Mouse (Mus musculus) midbrain, embryonic 15.5 days (tissue): ENCODE results near the gene Gm815. TPM values are rescaled to one million over a fixed set of nuclear protein-coding genes. Genes with fewer than 3 reads are reported as not detected.

Experiments used
- ATAC-seq: fragments of 200-750 bp; cut with Nextera tagmentation; replicated peaks from 2 replicates; pipeline ENCODE4 v1.8.0; 2017; ENCODE audit warnings: moderate TSS enrichment
- H3K27ac ChIP-seq: fragments of 300-500 bp; sonication (generic); 2 replicates; pipeline ENCODE4 v1.5.1; 2015; ENCODE audit warnings: mild to moderate bottlenecking, inconsistent platforms
- H3K27me3 ChIP-seq: fragments of 300-500 bp; sonication (generic); replicated peaks from 2 replicates; pipeline ENCODE4 v1.6.1; 2015; ENCODE audit warnings: inconsistent platforms
- H3K36me3 ChIP-seq: fragments of 300-500 bp; sonication (generic); replicated peaks from 2 replicates; pipeline ENCODE4 v1.6.1; 2015; ENCODE audit warnings: inconsistent platforms
- H3K4me1 ChIP-seq: fragments of 300-500 bp; sonication (generic); 2 replicates; pipeline ENCODE4 v1.6.1; 2015; ENCODE audit warnings: inconsistent platforms
- H3K4me2 ChIP-seq: fragments of 300-500 bp; sonication (generic); 2 replicates; pipeline ENCODE4 v1.6.1; 2015; ENCODE audit warnings: inconsistent platforms, mild to moderate bottlenecking, moderate library complexity
- H3K4me3 ChIP-seq: fragments of 300-500 bp; sonication (generic); 2 replicates; pipeline ENCODE4 v1.5.1; 2015; ENCODE audit warnings: mild to moderate bottlenecking, inconsistent platforms
- H3K9ac ChIP-seq: fragments of 300-500 bp; sonication (generic); 2 replicates; pipeline ENCODE4 v1.6.1; 2015; ENCODE audit warnings: mild to moderate bottlenecking, inconsistent platforms
- H3K9me3 ChIP-seq: fragments of 300-500 bp; sonication (generic); 2 replicates; pipeline ENCODE4 v1.6.1; 2016; ENCODE audit warnings: inconsistent platforms
- WGBS: fragments of 180-500 bp; shearing (Covaris S2); methylation state at CpG from one replicate; pipeline ENCODE4 v1.1.7; 2015; ENCODE audit warnings: mixed read lengths; 5-methylcytosine and 5-hydroxymethylcytosine counted together
- polyA plus RNA-seq: library from polyadenylated mRNA; unstranded; fragments of >200 nt; fragmentation: Nextera tagmentation; extraction: Ambion mirVana; gene quantifications from 2 replicates; pipeline ENCODE4 v1.2.1, GENCODE M21; 2015

The Gm815 gene
- polyA plus RNA-seq, 1 experiment from 2014 or later, result not detected

DNA sequence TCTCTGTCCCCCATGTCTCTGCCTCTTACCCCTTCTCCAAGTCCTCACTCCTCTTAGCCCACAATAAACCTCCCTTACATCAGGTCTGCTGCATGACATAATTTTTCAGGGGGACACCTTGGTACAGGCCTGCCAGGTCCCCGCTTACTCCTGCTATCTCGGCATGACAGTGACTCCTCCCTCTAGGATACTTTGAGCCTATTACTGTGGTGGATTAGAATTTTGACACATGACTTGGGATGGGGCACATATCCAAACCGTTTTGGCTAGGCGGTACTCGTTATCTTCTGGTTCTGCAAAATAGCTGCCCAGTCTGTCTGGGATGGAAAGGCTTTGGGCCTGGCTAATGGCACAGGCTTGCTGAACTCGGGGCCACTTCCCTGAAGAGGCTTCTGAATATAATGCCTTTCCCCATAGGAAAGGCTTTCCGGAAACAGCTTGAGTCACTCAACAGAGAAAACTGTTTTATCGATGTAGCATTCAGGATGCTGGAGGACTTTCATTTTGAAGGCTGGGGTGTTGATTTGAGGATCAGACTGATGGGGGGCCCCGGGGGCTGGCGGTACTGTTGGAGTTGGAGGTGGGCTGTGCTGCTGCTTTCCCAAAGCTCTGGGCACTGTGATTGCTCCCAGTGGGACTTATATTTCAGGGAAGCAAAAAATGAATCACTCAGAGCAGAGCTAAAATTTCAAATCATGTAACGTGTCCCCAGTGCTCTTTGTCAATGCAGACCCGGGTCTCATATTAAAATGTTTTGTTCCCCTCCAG lies 27.1 kb upstream of the Gm815 start:
- Histone ChIP-seq H3K9me3 (no peaks in the 10 kb centered on the region), H3K4me3 (no peak overlapping the region), H3K27me3 (no peaks in the 10 kb centered on the region), H3K4me1 (peaks cover 17% of the 10 kb centered on the region), H3K36me3 (no peaks in the 10 kb centered on the region), H3K27ac (peak overlapping the region; percentile 69), H3K4me2 (peak overlapping the region; percentile 8; the same call in 1 of the 2 replicates), H3K9ac (no peak overlapping the region)
- 48% methylated on average over 12 of the region's 12 CpGs for WGBS
- ATAC-seq, result peak; percentile 53

DNA sequence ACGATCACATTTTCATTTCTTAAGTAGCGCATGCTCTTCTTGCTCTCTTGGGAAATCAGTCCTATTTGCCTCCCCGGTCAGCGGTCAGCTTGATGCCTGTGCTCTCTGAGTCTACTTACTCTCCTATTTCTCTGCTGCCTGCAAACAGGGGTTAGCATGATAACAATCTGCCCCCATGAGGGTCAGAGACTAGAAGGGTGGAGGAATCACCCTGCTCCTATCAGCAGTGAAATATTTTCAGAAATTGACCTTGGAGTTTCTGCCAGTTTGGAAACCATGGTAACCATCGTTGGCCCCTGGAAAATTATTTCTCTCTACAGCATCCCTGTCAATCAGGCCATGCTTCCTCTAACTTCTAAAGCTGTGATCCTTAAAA lies 26.5 kb upstream of the Gm815 start:
- Histone ChIP-seq H3K4me2 (peak overlapping the region; percentile 8; the same call in 1 of the 2 replicates), H3K9ac (no peak overlapping the region)
- ATAC-seq, result peak; percentile 74

GRCm38 (mm10) chr19:26863662-26864061 lies 22.0 kb upstream of the Gm815 start:
- H3K4me2 ChIP-seq, result no peak overlapping the region
- no peak overlapping the region for H3K27ac ChIP-seq
- peaks cover 24% of the 10 kb centered on the region for H3K4me1 ChIP-seq
- no peaks in the 10 kb centered on the region for H3K9me3 ChIP-seq
- H3K9ac ChIP-seq, result no peak overlapping the region
- H3K36me3 ChIP-seq, result no peaks in the 10 kb centered on the region
- no peaks in the 10 kb centered on the region for H3K27me3 ChIP-seq
- peak; percentile 62 for ATAC-seq
- H3K4me3 ChIP-seq, result no peak overlapping the region
- 61% methylated on average over 5 of the region's 5 CpGs for WGBS

More for the DNA sequence above, 26.5 kb upstream of the Gm815 start:
- Histone ChIP-seq H3K27ac (peak overlapping the region; percentile 69), H3K36me3 (no peaks in the 10 kb centered on the region), H3K4me1 (peaks cover 20% of the 10 kb centered on the region), H3K4me3 (no peak overlapping the region), H3K27me3 (no peaks in the 10 kb centered on the region), H3K9me3 (no peaks in the 10 kb centered on the region)
- WGBS, result 26% methylated on average over 5 of the region's 5 CpGs

GRCm38 (mm10) chr19:26864975-26865690 lies 20.5 kb upstream of the Gm815 start:
- H3K27me3 ChIP-seq, result no peaks in the 10 kb centered on the region
- no peak overlapping the region for H3K9ac ChIP-seq
- 40% methylated on average over 15 of the region's 15 CpGs for WGBS
- 0 out of 2 replicates have a peak, but pooled peaks have one; percentile 17 for ATAC-seq
- 0 out of 2 replicates have a peak overlapping the region, but pooled peaks have one; percentile 45 for H3K27ac ChIP-seq
- no peak overlapping the region for H3K4me3 ChIP-seq
- peaks cover 21% of the 10 kb centered on the region for H3K4me1 ChIP-seq
- H3K4me2 ChIP-seq, result no peak overlapping the region
- no peaks in the 10 kb centered on the region for H3K36me3 ChIP-seq
- no peaks in the 10 kb centered on the region for H3K9me3 ChIP-seq

DNA sequence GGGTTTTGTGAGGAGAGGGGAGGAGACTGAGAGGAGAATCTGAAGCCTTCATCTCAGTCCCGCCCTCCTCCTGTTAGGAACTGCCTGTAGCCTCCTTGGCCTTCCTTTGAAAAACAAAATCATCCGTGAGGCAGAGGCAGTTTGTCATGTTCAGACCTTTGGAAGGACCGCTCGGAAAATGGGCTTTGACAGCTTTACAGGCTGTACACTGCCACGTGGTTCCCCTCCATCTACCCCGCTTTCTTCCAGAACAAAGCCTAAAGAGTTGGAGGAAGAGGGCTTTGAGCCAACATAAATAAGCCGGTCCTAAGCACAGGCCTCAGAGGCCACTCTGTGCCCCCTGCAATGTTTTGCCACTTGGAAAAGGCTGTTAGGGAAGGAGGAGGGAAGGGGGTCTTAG lies 19.9 kb upstream of the Gm815 start:
- no peaks in the 10 kb centered on the region for H3K36me3 ChIP-seq
- 15% methylated on average over 7 of the region's 7 CpGs for WGBS
- H3K27ac ChIP-seq, result peak overlapping the region; percentile 45
- no peak overlapping the region for H3K4me2 ChIP-seq
- no peaks in the 10 kb centered on the region for H3K9me3 ChIP-seq
- no peak overlapping the region for H3K4me3 ChIP-seq
- ATAC-seq, result peak; percentile 68
- H3K9ac ChIP-seq, result no peak overlapping the region
- H3K27me3 ChIP-seq, result no peaks in the 10 kb centered on the region
- H3K4me1 ChIP-seq, result peaks cover 25% of the 10 kb centered on the region

- Histone ChIP-seq H3K4me2 (no peak overlapping the region), H3K27ac (no peak overlapping the region), H3K4me3 (no peak overlapping the region), H3K36me3 (no peaks in the 10 kb centered on the region), H3K27me3 (no peaks in the 10 kb centered on the region), H3K9ac (no peak overlapping the region), H3K4me1 (peaks cover 31% of the 10 kb centered on the region), H3K9me3 (no peaks in the 10 kb centered on the region)
- 43% methylated on average over 3 of the region's 3 CpGs for WGBS
- ATAC-seq, result no peak
These were observed 16.1 kb upstream of the Gm815 start for GRCm38 (mm10) chr19:26869591-26869990.

DNA sequence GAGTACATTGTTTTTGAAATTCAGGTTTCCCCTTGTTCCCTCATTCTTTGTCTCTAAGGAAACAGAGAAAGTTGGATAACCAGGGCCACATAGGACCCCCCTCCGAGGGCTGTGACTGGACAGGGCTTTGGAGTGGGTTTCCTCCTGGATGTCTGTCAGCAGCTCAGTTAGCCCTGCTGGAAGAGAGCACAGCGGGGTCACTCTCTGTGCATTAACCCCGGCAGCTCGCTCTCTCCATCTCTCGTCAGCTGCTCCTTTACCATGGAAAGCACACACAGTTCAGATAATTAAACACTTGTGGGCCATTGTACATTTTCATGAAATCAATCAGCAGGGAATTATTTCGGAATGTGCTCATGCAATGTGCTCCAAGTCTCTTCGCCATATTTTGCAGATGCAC lies 15.4 kb upstream of the Gm815 start:
- H3K27me3 ChIP-seq, result no peaks in the 10 kb centered on the region
- H3K9ac ChIP-seq, result no peak overlapping the region
- H3K9me3 ChIP-seq, result no peaks in the 10 kb centered on the region
- WGBS, result 25% methylated on average over 7 of the region's 7 CpGs
- peak overlapping the region; percentile 27; the same call in 1 of the 2 replicates for H3K27ac ChIP-seq
- H3K4me3 ChIP-seq, result no peak overlapping the region
- H3K36me3 ChIP-seq, result no peaks in the 10 kb centered on the region
- no peak overlapping the region for H3K4me2 ChIP-seq
- H3K4me1 ChIP-seq, result peaks cover 31% of the 10 kb centered on the region
- no peak for ATAC-seq

- Histone ChIP-seq H3K27me3 (no peaks in the 10 kb centered on the region), H3K36me3 (no peaks in the 10 kb centered on the region), H3K4me3 (no peak overlapping the region), H3K4me1 (peaks cover 24% of the 10 kb centered on the region), H3K4me2 (no peak overlapping the region), H3K9me3 (no peaks in the 10 kb centered on the region), H3K9ac (no peak overlapping the region), H3K27ac (0 out of 2 replicates have a peak overlapping the region, but pooled peaks have one; percentile 27)
- no peak for ATAC-seq
- WGBS, result 49% methylated on average over 3 of the region's 3 CpGs
These were observed 14.6 kb upstream of the Gm815 start for GRCm38 (mm10) chr19:26871096-26871495.

DNA sequence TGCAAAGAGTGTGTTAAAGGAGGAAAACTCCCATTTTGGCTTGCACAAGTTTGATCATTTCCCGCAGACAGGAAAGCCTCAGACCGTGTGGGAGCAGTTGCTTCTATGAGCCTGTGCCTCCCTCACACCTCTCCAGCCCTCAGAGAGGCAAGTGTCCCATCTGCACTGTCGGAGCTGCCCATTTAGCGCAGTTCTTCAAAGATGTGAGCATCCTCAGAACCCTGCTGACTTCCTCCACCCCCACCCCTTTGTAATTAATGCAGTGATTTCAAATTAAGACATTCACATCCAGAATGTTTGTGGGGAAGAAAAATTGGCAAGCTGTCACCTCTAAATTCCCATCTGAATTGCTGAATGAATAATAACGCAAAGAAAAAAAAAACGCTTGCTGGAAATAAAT lies 12.8 kb upstream of the Gm815 start:
- H3K36me3 ChIP-seq, result no peaks in the 10 kb centered on the region
- no peak overlapping the region for H3K4me2 ChIP-seq
- H3K9me3 ChIP-seq, result no peaks in the 10 kb centered on the region
- whole genome bisulfite sequencing, result 38% methylated on average over 6 of the region's 6 CpGs
- no peak overlapping the region for H3K4me3 ChIP-seq
- peak; percentile 45; the same call in 1 of the 2 replicates for ATAC-seq
- H3K9ac ChIP-seq, result no peak overlapping the region
- H3K27me3 ChIP-seq, result no peaks in the 10 kb centered on the region
- H3K27ac ChIP-seq, result peak overlapping the region; percentile 30; the same call in 1 of the 2 replicates
- H3K4me1 ChIP-seq, result peaks cover 28% of the 10 kb centered on the region

- Histone ChIP-seq H3K9ac (no peak overlapping the region), H3K36me3 (no peaks in the 10 kb centered on the region), H3K9me3 (no peaks in the 10 kb centered on the region), H3K27me3 (no peaks in the 10 kb centered on the region), H3K27ac (no peak overlapping the region), H3K4me3 (no peak overlapping the region), H3K4me1 (peaks cover 16% of the 10 kb centered on the region), H3K4me2 (no peak overlapping the region)
- 69% methylated on average over 6 of the region's 6 CpGs for WGBS
- no peak for ATAC-seq
These were observed 10.1 kb upstream of the Gm815 start for GRCm38 (mm10) chr19:26875601-26876000.

DNA sequence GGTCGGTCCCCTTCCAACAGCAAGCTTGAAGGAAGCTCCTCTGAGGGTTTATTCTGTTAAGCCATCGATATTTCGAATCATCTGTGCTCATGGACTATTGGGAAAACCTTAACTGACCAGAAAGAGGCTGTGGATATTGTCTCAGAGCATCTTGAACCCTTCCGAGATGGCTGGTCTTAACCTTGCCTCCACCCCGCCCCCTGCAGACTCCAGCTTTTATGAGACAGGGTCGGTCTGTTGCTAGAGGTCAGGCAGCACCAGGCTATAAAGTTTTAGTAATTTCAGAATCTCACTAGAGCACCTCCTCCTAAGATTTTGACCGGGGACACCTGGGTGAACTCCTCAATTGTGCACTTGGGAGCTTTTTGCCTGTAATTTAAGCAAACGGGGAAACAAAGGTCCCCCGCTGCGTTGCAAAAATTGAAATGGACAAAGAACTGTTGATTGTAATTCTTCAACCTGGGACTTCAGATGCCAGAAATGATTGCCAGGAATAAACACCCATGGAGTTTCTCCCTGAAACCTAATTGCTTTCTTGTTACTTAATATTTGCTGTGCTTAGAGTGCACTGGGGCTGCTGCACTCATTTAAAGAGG lies 8.4 kb upstream of the Gm815 start:
- H3K27ac ChIP-seq, result no peak overlapping the region
- no peaks in the 10 kb centered on the region for H3K36me3 ChIP-seq
- no peaks in the 10 kb centered on the region for H3K27me3 ChIP-seq
- 14% methylated on average over 10 of the region's 10 CpGs for WGBS
- H3K9me3 ChIP-seq, result no peaks in the 10 kb centered on the region
- no peak overlapping the region for H3K4me2 ChIP-seq
- no peak for ATAC-seq
- no peak overlapping the region for H3K4me3 ChIP-seq
- peaks cover 10% of the 10 kb centered on the region; the same call in 1 of the 2 replicates for H3K4me1 ChIP-seq
- H3K9ac ChIP-seq, result no peak overlapping the region

GRCm38 (mm10) chr19:26879856-26880255 lies 5.8 kb upstream of the Gm815 start:
- Histone ChIP-seq H3K36me3 (no peaks in the 10 kb centered on the region), H3K4me3 (no peak overlapping the region), H3K4me1 (peaks cover 6% of the 10 kb centered on the region; the same call in 1 of the 2 replicates), H3K27me3 (no peaks in the 10 kb centered on the region), H3K9me3 (no peaks in the 10 kb centered on the region), H3K27ac (no peak overlapping the region), H3K4me2 (no peak overlapping the region), H3K9ac (no peak overlapping the region)
- no peak for ATAC-seq
- 92% methylated on average over 4 of the region's 4 CpGs for WGBS
